ENCODE assay signal across 17 mouse cellular contexts in the genomic region with DNA sequence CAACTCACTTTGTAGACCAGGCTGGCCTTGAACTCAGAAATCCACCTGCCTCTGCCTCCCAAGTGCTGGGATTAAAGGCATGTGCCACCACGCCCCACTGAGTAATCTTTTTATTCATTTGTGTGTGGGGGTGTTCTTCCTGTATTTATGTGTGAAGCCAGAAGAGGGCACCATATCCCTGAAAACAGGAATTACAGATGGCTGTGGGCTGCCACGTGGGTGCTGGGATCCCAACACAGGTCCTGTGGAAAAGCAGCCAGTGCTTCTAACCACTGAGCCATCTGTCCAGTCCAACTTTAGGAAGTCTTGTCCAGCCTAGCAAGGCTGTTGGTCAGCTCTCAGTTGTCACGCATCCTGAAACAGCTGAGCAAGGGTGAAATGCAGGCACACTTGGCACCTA.
"Had no signal": no experiment of that assay in that cellular context is flagged by ENCODE, and none has a peak within 500 bp of the region (broad histone marks: within the 10 kb centered on the region; RNA-seq: fewer than 3 reads in every experiment).

No protein-coding gene starts in this region.

- H3K4me2 ChIP-seq: limb, embryonic 15.5 days; liver, embryonic 13.5 days; midbrain, embryonic 15.5 days; neural tube, embryonic 13.5 days; stomach, embryonic 15.5 days had no signal

- H3K27me3 ChIP-seq: limb, embryonic 15.5 days; liver, embryonic 13.5 days; midbrain, embryonic 15.5 days; neural tube, embryonic 13.5 days; stomach, embryonic 15.5 days had no signal

- H3K4me1 ChIP-seq: liver, embryonic 13.5 days; midbrain, embryonic 15.5 days; neural tube, embryonic 13.5 days; stomach, embryonic 15.5 days had no signal

- H3K27ac ChIP-seq: limb, embryonic 15.5 days; liver, embryonic 13.5 days; midbrain, embryonic 10.5 days; midbrain, embryonic 15.5 days; neural tube, embryonic 13.5 days; stomach, embryonic 15.5 days had no signal

- H3K4me3 ChIP-seq: limb, embryonic 15.5 days; liver, embryonic 13.5 days; midbrain, embryonic 10.5 days; midbrain, embryonic 15.5 days; neural tube, embryonic 13.5 days; stomach, embryonic 15.5 days had no signal

- H3K9ac ChIP-seq: limb, embryonic 15.5 days; liver, embryonic 13.5 days; midbrain, embryonic 15.5 days; neural tube, embryonic 13.5 days; stomach, embryonic 15.5 days had no signal

- H3K9me3 ChIP-seq: limb, embryonic 15.5 days; liver, embryonic 13.5 days; midbrain, embryonic 15.5 days; neural tube, embryonic 13.5 days; stomach, embryonic 15.5 days had no signal

- ATAC-seq: intestine, embryonic 16.5 days; lung, postnatal 0 days; midbrain, embryonic 15.5 days had no signal

- DNase-seq: kidney, adult 9 months; kidney, postnatal 10 days; layer of hippocampus, adult 9-11 months; layer of hippocampus, postnatal 36 days; liver, embryonic 13.5 days; lung, adult 18-20 months; lung, postnatal 4 days; retina, postnatal 1 day; thymus, adult 2 months; thymus, postnatal 25 days had no signal
